Mouse (Mus musculus) brown adipose tissue, adult 24 weeks (tissue): ENCODE data around the gene Ydjc. TPM values are rescaled to one million over a fixed set of nuclear protein-coding genes. Genes with fewer than 3 reads are reported as not detected.

Experiments
- H3K27ac ChIP-seq: fragments of 200-500 bp; replicated peaks from 2 replicates; pipeline ENCODE4 v1.5.1; 2012; ENCODE audit warnings: low read depth, mild to moderate bottlenecking, low read length
- H3K4me1 ChIP-seq: fragments of 200-500 bp; 2 replicates; pipeline ENCODE4 v1.6.1; 2012; ENCODE audit warnings: low read length, mixed read lengths; ENCODE audit not compliant: control insufficient read depth, insufficient read depth, insufficient read length
- H3K4me3 ChIP-seq: fragments of 200-500 bp; 2 replicates; pipeline ENCODE4 v1.5.1; 2012; ENCODE audit warnings: low read depth, mild to moderate bottlenecking, low read length, moderate library complexity; ENCODE audit not compliant: insufficient read depth
- polyA plus RNA-seq: library from polyadenylated mRNA; stranded (reverse); fragments of >200 nt; gene quantifications from 2 replicates; pipeline ENCODE4 v1.2.4, GENCODE M21; 2012; ENCODE audit not compliant: missing spikeins, insufficient read depth, insufficient read length

Gene Ydjc
- polyA plus RNA-seq, 1 experiment, result not detected

- H3K27ac ChIP-seq, result no peak overlapping the region; the same call in 1 of the 2 replicates
- H3K4me1 ChIP-seq, result peaks cover 5% of the 10 kb centered on the region
- H3K4me3 ChIP-seq, result no peak overlapping the region
Observed at GRCm38 (mm10) chr16:17183003-17183402, 38.6 kb downstream of the Ydjc start.

GRCm38 (mm10) chr16:17185475-17185874, 41.1 kb downstream of the Ydjc start:
- no peak overlapping the region for H3K27ac ChIP-seq
- peaks cover 5% of the 10 kb centered on the region for H3K4me1 ChIP-seq
- H3K4me3 ChIP-seq, result no peak overlapping the region

GRCm38 (mm10) chr16:17193823-17194222, 49.4 kb downstream of the Ydjc start:
- peaks cover 2% of the 10 kb centered on the region; the same call in 1 of the 2 replicates for H3K4me1 ChIP-seq
- H3K27ac ChIP-seq, result no peak overlapping the region
- no peak overlapping the region for H3K4me3 ChIP-seq

GRCm38 (mm10) chr16:17200121-17200952, 55.9 kb downstream of the Ydjc start:
- Histone ChIP-seq H3K27ac (peak overlapping the region; percentile 39), H3K4me3 (peak overlapping the region; percentile 87), H3K4me1 (peaks cover 10% of the 10 kb centered on the region; the same call in 1 of the 2 replicates)

GRCm38 (mm10) chr16:17200953-17201707, 56.7 kb downstream of the Ydjc start:
- H3K4me1 ChIP-seq, result peaks cover 10% of the 10 kb centered on the region; the same call in 1 of the 2 replicates
- peak overlapping the region; percentile 39 for H3K27ac ChIP-seq
- peak overlapping the region; percentile 87 for H3K4me3 ChIP-seq

- H3K4me3 ChIP-seq, result no peak overlapping the region
Observed at GRCm38 (mm10) chr16:17201977-17202376, 57.6 kb downstream of the Ydjc start.

GRCm38 (mm10) chr16:17202549-17202948, 58.1 kb downstream of the Ydjc start, which contains the start of gene Ube2l3:
Gene Ube2l3 (minus strand): TSS chr16:17202649.
- H3K4me1 ChIP-seq, result peaks cover 8% of the 10 kb centered on the region; the same call in 1 of the 2 replicates
- no peak within 1 kb of the TSS for H3K27ac ChIP-seq
- peak within 1 kb of the TSS; percentile 87 for H3K4me3 ChIP-seq

More at GRCm38 (mm10) chr16:17201977-17202376, 57.6 kb downstream of the Ydjc start:
- no peak overlapping the region for H3K27ac ChIP-seq
- H3K4me1 ChIP-seq, result peaks cover 8% of the 10 kb centered on the region; the same call in 1 of the 2 replicates

- Histone ChIP-seq H3K4me3 (no peak overlapping the region), H3K27ac (no peak overlapping the region), H3K4me1 (peaks cover 4% of the 10 kb centered on the region)
Observed at GRCm38 (mm10) chr16:17204990-17205389, 60.6 kb downstream of the Ydjc start.

GRCm38 (mm10) chr16:17208389-17209361, 64.3 kb downstream of the Ydjc start, which contains the start of gene Rimbp3:
Gene Rimbp3 (plus strand): TSS chr16:17208603.
- no peak within 1 kb of the TSS for H3K27ac ChIP-seq
- H3K4me1 ChIP-seq, result no peaks in the 10 kb centered on the region; the same call in 1 of the 2 replicates
- H3K4me3 ChIP-seq, result peak within 1 kb of the TSS; percentile 65

GRCm38 (mm10) chr16:17209404-17209960, 65.1 kb downstream of the Ydjc start:
- H3K27ac ChIP-seq, result no peak overlapping the region

More at GRCm38 (mm10) chr16:17209404-17209960, 65.1 kb downstream of the Ydjc start:
- Histone ChIP-seq H3K4me3 (peak overlapping the region; percentile 65), H3K4me1 (no peaks in the 10 kb centered on the region; the same call in 1 of the 2 replicates)

Other genes starting within 250 kb of the Ydjc start
- gene Ppm1f, start 248.2 kb upstream of the Ydjc start, polyA plus RNA-seq, result 10.7 and 12.8 TPM in 2 replicates
- 76.5 and 81.1 TPM in 2 replicates for gene Mapk1, start 161.2 kb upstream of the Ydjc start, polyA plus RNA-seq
- gene Ypel1, start 74.9 kb upstream of the Ydjc start, polyA plus RNA-seq, result 1.0 and 3.8 TPM in 2 replicates
- gene Ppil2, start 33.4 kb upstream of the Ydjc start, polyA plus RNA-seq, result 48.5 and 51.7 TPM in 2 replicates
- not detected in 2 replicates for gene 2610318N02Rik, start 19.5 kb upstream of the Ydjc start, polyA plus RNA-seq
- 4.7 and 4.8 TPM in 2 replicates for gene Sdf2l1, start 12.2 kb upstream of the Ydjc start, polyA plus RNA-seq
- not detected in 2 replicates for gene Ccdc116, start 2.6 kb downstream of the Ydjc start, polyA plus RNA-seq
- gene Ube2l3, start 58.0 kb downstream of the Ydjc start, polyA plus RNA-seq, result 142 and 156 TPM in 2 replicates
- not detected in 2 replicates for gene Rimbp3, start 64.0 kb downstream of the Ydjc start, polyA plus RNA-seq
- gene Hic2, start 89.0 kb downstream of the Ydjc start, polyA plus RNA-seq, result 0.54 and 0.71 TPM in 2 replicates
- gene Tmem191c, start 131.5 kb downstream of the Ydjc start, polyA plus RNA-seq, result not detected in 2 replicates
- not detected in 2 replicates for gene Serpind1, start 186.8 kb downstream of the Ydjc start, polyA plus RNA-seq